ENCODE assay signal across 12 mouse cellular contexts in the genomic region with DNA sequence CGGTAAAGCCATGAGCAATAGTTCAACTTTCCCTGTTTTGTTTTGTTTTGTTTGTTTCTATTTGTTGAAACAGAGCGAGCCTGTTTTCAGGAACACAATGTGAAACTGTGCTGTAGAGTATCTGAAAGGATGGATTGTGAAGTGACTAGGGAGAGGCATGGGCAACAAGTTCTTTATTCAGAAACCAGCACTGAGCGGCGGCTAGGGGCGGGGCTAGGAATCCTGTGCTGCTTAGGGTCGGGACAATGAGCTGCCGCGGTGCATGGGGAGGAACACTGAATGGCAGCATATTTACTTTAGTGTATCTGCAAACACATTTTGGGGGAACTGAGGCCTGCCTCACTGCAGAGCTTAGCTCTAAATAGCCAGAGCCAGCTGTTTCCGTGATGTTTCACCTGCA. TPM values are rescaled to one million over a fixed set of nuclear protein-coding genes. Genes with fewer than 3 reads are reported as not detected.
DNase-seq lines count a peak whose midpoint lies in the region; ATAC-seq and TF ChIP-seq lines count a peak whose summit lies in the region.
"Had no signal": no experiment of that assay in that cellular context is flagged by ENCODE, and none has a peak within 500 bp of the region (broad histone marks: within the 10 kb centered on the region; RNA-seq: fewer than 3 reads in every experiment).

No protein-coding gene starts in this region.

- H3K4me1 ChIP-seq in forebrain, embryonic 14.5 days (ENCODE audit: control insufficient read depth, insufficient read depth, low read length): peaks cover 3% of the 10 kb centered on the region; the same call in 1 of the 2 replicates
- H3K4me1 ChIP-seq in midbrain, embryonic 13.5 days (replicated peaks): peaks cover 20% of the 10 kb centered on the region
- no peaks in the 10 kb centered on the region for H3K4me1 ChIP-seq in liver, postnatal 0 days (ENCODE audit: insufficient read depth)

- peak overlapping the region; percentile 5; the same call in 1 of the 2 replicates for H3K27ac ChIP-seq in gastrocnemius, adult 2 months
- no peak overlapping the region for H3K27ac ChIP-seq in forebrain, embryonic 14.5 days (ENCODE audit: low read depth, low read length)
- H3K27ac ChIP-seq in midbrain, embryonic 13.5 days: no peak overlapping the region
- no peak overlapping the region for H3K27ac ChIP-seq in liver, postnatal 0 days (ENCODE audit: low read depth)
- H3K27ac ChIP-seq: liver, embryonic 14.5 days had no signal

- no peak for DNase-seq in gastrocnemius, adult 2 months
- no peak for DNase-seq in gastrocnemius, postnatal 4 days (ENCODE audit: low spot score in 2 of 2)
- peak; percentile 39 for DNase-seq in Muller cell, postnatal 12 days (ENCODE audit: inconsistent ontology term)
- DNase-seq in forebrain, embryonic 14.5 days (ENCODE audit: low spot score): peak; percentile 66
- DNase-seq in cerebellum, postnatal 36 days: no peak
- no peak for DNase-seq in liver, postnatal 0 days
- no peak for DNase-seq in gastrocnemius, postnatal 10 days

- no peaks in the 10 kb centered on the region for H3K27me3 ChIP-seq in forebrain, embryonic 14.5 days (replicated peaks; ENCODE audit: control insufficient read depth, insufficient read depth, low read length)
- no peaks in the 10 kb centered on the region for H3K27me3 ChIP-seq in midbrain, embryonic 13.5 days
- no peaks in the 10 kb centered on the region for H3K27me3 ChIP-seq in liver, postnatal 0 days (ENCODE audit: insufficient read depth, low read length)

- no peak overlapping the region for H3K9ac ChIP-seq in forebrain, embryonic 14.5 days (ENCODE audit: low read length)
- H3K9ac ChIP-seq in midbrain, embryonic 13.5 days (replicated peaks): no peak overlapping the region
- no peak overlapping the region for H3K9ac ChIP-seq in liver, postnatal 0 days (replicated peaks)
- H3K9ac ChIP-seq: liver, embryonic 14.5 days had no signal

- intact Hi-C loops in gastrocnemius, adult 2 months (cut with DNase I): no loop called here

- WGBS in forebrain, embryonic 14.5 days: 4% methylated on average over 9 of the region's 9 CpGs
- 11% methylated on average over 9 of the region's 9 CpGs for WGBS in midbrain, embryonic 13.5 days
- WGBS in liver, postnatal 0 days (ENCODE audit: insufficient replicate concordance): 37% methylated on average over 9 of the region's 9 CpGs

- TF ChIP-seq CTCF in gastrocnemius, adult 2 months (IDR thresholded peaks at IDR 0.05): no peak
- no peak for TF ChIP-seq CTCF in liver, postnatal 0 days (IDR thresholded peaks at IDR 0.05; ENCODE audit: low read depth)

- H3K9me3 ChIP-seq in forebrain, embryonic 14.5 days (replicated peaks; ENCODE audit: control insufficient read depth, low read length): no peaks in the 10 kb centered on the region
- H3K9me3 ChIP-seq in midbrain, embryonic 13.5 days: no peaks in the 10 kb centered on the region
- no peaks in the 10 kb centered on the region for H3K9me3 ChIP-seq in liver, postnatal 0 days (ENCODE audit: low read length)

- H3K4me2 ChIP-seq in forebrain, embryonic 14.5 days (ENCODE audit: low read length): peak overlapping the region; percentile 40
- peak overlapping the region; percentile 49 for H3K4me2 ChIP-seq in midbrain, embryonic 13.5 days (replicated peaks)
- no peak overlapping the region for H3K4me2 ChIP-seq in liver, postnatal 0 days (ENCODE audit: low read depth, low read length)

- TF ChIP-seq EP300 in liver, postnatal 0 days (IDR thresholded peaks at IDR 0.05; ENCODE audit: low read depth): no peak

- H3K36me3 ChIP-seq in forebrain, embryonic 14.5 days (ENCODE audit: control insufficient read depth, insufficient read depth, low read length): no peaks in the 10 kb centered on the region
- no peaks in the 10 kb centered on the region for H3K36me3 ChIP-seq in midbrain, embryonic 13.5 days
- H3K36me3 ChIP-seq in liver, postnatal 0 days (replicated peaks; ENCODE audit: insufficient read depth, low read length): no peaks in the 10 kb centered on the region

- H3K4me3 ChIP-seq in gastrocnemius, adult 2 months: no peak overlapping the region
- peak overlapping the region; percentile 0; the same call in 1 of the 2 replicates for H3K4me3 ChIP-seq in forebrain, embryonic 14.5 days (ENCODE audit: low read depth, low read length)
- H3K4me3 ChIP-seq in midbrain, embryonic 13.5 days (replicated peaks): peak overlapping the region; percentile 15
- H3K4me3 ChIP-seq in liver, postnatal 0 days (ENCODE audit: low read depth, low read length): no peak overlapping the region
- H3K4me3 ChIP-seq: erythroblast, embryonic 14.5 days had no signal

- ATAC-seq in forebrain, embryonic 14.5 days: peak; percentile 94
- ATAC-seq in midbrain, embryonic 13.5 days: peak; percentile 89
- ATAC-seq in liver, postnatal 0 days: no peak

RNA-seq across cellular contexts. Expression of a gene that starts 53.0 kb away (rescaled TPM):
- under 1 TPM; 0.39 to 0.66 TPM for total RNA-seq in gastrocnemius, adult 2 months (2021)
- under 1 TPM; 0.78 to 0.91 TPM for total RNA-seq in gastrocnemius, postnatal 4 days (2021)
- polyA plus RNA-seq in forebrain, embryonic 14.5 days (2014; fragmentation: Nextera tagmentation; extraction: Ambion mirVana): 1.0 and 1.1 TPM in 2 replicates
- polyA plus RNA-seq in midbrain, embryonic 13.5 days (2015; fragmentation: Nextera tagmentation; extraction: Ambion mirVana): 1.5 and 1.6 TPM in 2 replicates
- not detected in 2 replicates for polyA plus RNA-seq in liver, postnatal 0 days (2015; fragmentation: Nextera tagmentation; extraction: Ambion mirVana)
- total RNA-seq in gastrocnemius, postnatal 10 days (2021): 1 to 10 TPM; 1.0 to 1.3 TPM
- polyA plus RNA-seq: C2C12; erythroblast, embryonic 14.5 days; kidney, embryonic 14.5 days had no signal

Comparison
In these comparisons a context has a peak if more than half of its experiments do, and no peak if none do; other contexts are left out.
1. DNase-seq: peak in Muller cell, postnatal 12 days (single experiment) and forebrain, embryonic 14.5 days (single experiment); none in gastrocnemius, adult 2 months (single experiment), gastrocnemius, postnatal 4 days (0 of 2), cerebellum, postnatal 36 days (0 of 2), liver, postnatal 0 days (single experiment) and gastrocnemius, postnatal 10 days (single experiment).
2. H3K4me3 ChIP-seq: peak in forebrain, embryonic 14.5 days (single experiment) and midbrain, embryonic 13.5 days (single experiment); none in gastrocnemius, adult 2 months (single experiment) and liver, postnatal 0 days (single experiment).